Mouse (Mus musculus) Muller cell, postnatal 12 days (primary cell): ENCODE measurements around the gene Phf20.
"Not testable (repeated sequence)": the region's sequence is repeated elsewhere in the genome, so short reads cannot be mapped to it uniquely, and the experiment has no call there.

Experiments used
- DNase-seq: peaks from one replicate; pipeline ENCODE4 v3.0.0-alpha.2; 2015; ENCODE audit errors: inconsistent ontology term

Gene Phf20

DNA sequence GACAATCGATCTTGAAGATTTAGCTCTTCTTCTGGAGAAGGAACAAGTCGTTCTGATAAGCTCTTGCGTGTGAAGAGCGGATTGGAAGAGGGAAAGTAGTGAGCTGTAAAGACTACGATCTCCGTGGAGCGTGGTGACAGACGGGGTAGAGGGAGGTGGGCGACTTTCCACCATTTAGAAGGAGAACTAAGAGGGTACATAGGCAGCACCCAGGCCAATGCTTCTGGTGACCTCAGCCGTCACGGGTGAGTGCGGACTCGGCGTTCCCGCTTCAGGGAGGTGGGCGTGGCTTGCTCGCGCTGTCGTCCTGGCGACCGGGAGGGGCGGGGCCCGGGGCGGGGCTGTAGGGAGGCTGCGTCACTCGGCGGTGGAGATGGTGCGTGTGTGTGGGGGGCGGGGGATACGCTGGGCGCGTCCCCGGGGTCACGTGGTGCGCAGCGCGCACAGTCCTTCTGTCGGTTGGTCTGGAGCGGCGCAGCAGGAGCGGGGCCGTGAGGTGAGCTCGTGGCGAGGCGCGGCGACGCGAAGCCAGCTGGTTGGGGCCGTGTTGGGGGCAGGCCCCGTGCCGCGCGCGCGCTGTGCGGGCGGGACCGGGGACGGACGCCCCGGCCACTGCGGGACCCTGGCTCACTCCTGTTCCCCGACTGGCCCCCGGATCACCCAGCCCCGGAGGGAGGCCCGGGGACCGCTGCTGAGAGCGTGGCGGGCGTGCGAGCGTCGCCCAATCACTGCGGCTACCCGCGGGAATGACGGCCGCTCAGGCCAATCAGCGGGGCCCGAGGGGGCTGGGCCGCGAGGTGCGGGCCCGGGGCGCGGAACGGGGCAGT lies at the start of gene Phf20:
TSS of gene Phf20 (plus strand) at position 165 of the 827 bp plus-strand sequence.
- peak; percentile 99 for DNase-seq

DNA sequence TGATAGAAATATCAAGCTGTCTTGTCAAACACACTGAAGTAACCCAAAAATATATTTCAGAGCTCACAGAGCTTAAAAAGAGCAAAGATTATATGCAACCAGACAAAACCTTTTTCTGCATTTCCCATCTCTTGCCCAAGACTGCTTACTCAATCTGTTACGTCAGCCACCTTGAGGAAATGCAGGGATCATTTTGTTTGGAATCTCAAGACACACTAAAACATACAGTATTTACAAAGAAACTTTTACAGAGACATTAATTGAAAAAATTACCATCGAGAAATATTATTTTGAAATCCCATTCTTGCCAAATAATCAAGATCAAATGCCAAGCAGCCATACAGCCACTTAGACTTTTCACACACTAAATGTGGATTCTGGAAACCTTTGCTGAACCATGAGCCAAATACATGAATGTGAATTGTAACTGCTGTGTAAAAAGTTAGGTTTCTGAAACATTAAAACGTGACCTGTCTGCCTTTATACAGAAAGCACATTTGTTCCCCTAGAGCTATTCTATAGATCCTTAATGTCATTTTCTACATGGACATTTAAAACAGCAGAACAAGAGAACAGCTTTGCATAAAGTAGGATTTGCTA lies 48.9 kb upstream of the Phf20 start:
- no peak for DNase-seq

DNA sequence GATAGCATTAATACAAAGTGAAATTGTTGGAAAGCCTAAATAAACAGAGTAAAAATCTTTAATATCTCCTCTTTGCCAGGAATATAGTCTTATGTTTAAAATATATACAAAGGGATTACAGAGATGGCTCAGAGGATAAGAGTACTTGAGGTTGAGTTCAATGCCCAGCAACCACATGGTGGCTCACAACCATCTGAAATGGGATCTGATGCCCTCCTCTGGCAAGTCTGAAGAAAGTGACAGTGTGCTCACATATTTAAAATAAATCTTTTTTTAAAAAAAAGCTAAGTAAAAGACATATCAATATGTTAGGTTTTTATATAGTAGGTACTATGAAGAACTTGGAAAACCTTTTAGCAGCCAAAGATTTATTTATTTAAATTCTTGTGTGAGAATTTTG lies 44.7 kb upstream of the Phf20 start:
- DNase-seq, result no peak

DNA sequence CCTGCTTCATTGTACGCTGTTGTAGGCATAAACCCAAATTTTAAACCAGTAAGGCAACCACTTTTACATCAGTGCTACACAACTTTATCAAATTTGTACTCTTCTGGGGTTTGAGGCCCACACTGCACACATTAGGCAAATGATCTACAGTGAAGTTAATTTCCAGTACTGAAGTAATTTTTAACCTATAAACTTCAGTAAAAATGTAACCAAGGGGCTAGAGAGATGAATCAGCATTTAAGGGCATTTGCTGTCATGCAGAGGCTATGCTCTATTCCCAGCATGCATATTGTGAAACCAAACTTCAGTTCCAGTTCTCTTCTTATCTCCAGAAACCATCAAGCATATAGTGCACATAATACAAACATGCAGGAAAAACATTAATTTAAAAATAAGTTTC lies 30.8 kb upstream of the Phf20 start:
- DNase-seq, result no peak

DNA sequence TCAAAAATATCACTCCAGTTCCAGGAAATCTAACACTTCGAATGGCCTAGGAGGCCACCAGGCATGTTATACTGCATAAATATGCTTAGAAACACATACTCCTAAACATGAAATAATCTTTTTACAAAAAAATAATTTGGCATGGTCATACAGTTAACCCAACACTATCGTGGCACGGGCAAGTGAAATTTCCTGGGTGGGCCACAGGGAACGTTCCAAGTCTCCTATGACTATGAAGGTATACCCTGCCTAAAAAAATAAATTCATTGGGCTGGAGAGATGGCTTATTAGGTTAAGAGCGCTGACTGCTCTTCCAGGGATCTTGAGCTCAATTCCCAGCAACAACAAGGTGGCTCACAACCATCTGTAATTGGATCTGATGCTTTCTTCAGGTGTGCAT lies 29.7 kb upstream of the Phf20 start:
- DNase-seq, result no peak

DNA sequence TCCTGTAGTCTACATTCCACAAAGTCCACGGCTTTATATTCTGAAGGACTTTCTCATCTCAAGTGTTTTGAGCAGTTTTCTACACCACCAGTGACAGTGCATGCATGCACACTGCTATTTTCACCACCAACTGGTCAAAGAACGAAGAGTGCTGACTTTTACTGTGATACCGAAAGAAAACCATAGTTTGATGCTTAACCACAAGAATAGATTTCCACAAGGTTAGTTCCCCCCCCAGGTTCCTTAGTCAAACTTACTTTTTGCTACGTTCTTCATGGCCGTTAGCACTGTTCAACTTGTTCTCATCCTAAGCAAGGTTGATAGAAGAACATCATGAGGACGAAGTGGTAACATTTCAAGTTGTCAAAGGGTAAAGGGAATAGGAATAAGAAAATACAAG lies 19.2 kb upstream of the Phf20 start:
- DNase-seq, result no peak

DNA sequence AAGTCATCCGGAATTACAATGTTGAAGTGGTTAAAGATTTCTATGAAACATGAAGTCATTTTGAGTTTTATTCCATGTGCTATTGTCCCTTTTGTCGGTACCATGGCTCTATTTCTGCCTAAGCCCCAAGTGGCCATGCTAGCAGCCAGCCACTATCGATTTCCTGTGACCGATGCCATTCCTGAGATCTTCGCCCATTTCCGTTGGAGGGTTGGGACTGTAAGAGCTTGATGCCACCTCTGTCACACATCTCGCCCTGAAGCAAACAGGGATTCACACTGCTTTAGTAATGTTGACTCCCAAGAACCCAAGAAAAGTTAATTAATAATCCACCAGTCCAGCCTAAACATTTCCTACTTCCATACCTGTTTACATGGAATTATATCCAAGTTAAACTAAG lies 18.6 kb upstream of the Phf20 start:
- DNase-seq, result no peak

DNA sequence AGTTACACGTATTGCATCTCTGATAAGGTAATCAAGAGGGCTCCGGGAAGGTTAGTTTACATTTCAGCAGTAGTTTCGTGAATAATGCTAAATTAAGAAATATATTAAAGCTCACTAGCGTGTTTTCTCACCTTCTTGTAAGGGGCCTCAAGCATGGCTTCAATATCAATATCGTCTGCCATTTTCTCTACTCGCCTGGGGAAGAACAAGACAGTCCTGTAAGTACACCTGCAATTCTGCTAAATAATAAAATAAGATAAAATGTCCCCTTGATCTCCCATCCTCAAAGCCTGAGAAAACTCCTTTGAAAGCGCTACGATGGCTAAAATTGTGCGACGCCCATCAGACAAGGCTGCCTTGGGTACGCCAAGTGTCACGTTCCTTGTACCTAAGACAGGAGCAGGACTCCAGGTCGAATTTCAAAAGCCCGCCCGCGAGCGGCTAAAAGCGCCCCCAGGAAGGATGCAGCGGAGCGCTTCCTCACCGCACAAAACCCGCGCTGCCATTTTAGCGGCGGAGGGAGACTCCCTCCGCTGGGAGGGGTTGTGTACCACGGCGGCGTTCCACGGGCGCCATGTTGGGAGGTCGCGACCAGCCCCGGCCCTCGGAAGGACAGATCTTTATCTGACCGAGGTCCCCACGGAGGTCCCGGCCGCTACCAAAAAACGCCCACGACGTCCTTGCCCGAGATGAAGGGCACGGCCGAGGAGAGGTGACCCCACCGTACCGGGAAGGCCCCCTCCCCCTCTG lies 17.0 kb upstream of the Phf20 start:
- peak; percentile 83 for DNase-seq

DNA sequence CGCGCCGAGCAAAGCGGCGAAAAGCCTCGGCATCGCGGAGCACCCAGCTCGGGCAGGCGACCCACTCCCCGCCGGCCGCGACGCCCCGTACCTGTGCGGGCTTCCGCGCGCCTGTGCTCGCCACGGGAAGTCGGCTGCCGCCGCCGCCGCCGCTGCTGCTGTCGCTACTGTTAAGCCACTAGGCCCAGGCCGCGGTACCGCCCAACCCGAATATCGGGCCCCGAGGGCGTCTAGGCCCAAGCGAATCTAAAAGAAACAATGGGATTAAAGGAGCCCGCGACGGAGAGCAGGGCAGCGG lies 16.5 kb upstream of the Phf20 start:
- no peak for DNase-seq

DNA sequence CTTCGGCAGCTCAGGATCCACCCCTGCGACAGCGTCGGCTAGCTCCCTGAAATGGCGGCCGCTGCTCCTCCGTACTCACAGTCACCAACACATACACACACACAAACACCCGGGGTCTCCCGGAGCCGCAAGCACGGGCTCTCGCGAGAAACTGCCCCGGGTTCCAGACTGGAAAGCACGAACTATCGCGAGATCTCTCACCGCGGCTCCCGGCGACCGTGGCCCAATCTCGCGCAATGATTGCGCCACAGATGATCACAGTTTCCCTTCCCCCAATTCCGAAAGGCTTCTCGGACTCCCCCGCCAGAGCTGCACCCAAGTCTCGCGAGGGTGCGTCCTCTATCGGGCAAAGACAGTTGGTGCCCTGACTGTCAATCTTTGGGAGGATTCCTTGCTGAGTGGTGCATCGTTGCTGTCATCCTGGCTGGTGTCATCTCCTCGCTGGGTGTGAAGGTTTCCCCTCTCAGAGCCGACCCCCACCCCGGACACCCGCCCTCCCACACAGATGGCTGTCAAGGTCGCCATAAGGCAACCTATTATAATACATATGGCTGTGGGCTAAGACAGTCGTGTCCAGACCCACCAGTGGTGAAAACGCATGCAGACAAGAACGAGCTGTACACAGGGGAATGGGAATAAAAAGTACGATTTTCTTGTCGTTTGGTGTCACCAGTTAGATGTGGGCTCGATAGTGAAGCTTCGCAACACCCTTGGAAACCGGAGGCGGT lies 16.0 kb upstream of the Phf20 start, which contains the start of gene Rbm39:
TSS of gene Rbm39 (minus strand) at position 145 of the 728 bp plus-strand sequence.
- peak; percentile 100 for DNase-seq

DNA sequence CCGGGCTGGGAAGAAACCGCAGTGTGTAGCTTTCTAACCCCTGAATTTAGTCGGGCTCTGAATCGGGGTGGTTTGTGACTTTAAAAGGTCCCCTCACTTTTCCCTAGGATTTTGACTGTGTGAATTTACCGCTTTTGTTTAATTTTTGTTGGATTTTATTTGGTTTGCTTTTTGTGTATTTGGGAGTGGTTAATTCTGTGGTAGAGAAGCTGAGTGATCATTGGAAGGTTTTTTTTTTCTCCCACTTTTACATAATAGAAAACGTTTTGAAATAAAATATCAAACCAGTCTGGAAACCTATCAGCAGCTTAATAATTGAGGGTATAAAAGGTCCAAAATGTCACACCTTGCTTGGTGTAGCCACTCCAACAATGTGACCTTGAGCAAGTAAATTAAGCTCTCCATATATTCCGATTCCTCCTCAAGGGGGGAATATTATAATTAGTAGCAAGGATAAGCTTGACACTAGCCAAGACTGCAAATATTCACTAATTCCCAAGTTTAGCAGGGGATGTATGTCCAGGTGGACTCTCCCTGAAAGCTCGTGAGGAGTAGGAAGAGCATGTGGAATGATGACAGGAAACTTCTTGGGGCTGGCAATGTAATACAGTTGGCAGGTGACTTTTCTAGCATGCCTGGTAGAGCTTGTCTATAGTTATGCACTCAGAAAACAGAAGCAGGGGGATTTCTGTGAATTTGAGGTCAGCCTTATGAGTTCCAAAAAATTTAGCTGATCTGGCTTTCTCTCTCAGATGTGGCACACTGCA lies 15.3 kb upstream of the Phf20 start:
- DNase-seq, result no peak

DNA sequence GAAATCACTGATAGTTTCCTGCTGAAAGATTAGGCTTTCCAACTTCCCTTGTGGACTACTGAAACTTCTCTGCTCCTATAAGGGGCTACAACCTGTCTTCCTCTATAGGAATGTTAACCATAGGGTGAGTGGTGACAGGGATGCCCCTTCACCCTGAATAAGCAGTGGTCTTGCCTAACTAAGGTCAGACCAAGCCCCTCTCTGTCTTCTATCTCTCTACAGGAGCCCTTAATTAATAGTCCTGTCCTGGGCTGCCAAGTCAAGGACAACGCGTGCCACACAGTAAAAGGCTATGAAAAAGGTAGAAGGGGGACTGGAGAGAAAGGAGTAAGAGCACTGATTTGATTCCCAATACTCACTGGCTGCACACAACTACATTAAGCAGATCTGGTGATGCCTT lies 14.7 kb upstream of the Phf20 start:
- DNase-seq, result no peak

DNA sequence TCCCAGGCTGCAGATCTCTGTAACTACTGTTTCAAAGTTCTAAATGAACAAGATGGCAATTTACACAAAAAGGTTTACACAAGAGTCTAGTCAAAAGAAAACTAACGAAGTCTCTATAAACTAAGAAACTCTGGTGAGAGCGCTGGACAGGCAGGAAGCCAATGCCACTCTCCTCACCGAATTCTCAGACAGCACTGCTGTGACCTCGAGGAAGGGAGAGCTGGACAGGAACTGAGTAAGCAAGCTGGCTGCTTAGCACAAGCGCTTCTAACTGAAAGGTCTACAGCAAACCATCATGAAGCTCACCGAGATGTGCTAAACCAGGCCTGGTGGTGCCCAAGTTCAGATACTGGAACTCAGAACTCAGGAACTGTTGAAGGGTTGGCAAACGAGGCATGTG lies 7.0 kb upstream of the Phf20 start:
- DNase-seq, result not testable (repeated sequence)

DNA sequence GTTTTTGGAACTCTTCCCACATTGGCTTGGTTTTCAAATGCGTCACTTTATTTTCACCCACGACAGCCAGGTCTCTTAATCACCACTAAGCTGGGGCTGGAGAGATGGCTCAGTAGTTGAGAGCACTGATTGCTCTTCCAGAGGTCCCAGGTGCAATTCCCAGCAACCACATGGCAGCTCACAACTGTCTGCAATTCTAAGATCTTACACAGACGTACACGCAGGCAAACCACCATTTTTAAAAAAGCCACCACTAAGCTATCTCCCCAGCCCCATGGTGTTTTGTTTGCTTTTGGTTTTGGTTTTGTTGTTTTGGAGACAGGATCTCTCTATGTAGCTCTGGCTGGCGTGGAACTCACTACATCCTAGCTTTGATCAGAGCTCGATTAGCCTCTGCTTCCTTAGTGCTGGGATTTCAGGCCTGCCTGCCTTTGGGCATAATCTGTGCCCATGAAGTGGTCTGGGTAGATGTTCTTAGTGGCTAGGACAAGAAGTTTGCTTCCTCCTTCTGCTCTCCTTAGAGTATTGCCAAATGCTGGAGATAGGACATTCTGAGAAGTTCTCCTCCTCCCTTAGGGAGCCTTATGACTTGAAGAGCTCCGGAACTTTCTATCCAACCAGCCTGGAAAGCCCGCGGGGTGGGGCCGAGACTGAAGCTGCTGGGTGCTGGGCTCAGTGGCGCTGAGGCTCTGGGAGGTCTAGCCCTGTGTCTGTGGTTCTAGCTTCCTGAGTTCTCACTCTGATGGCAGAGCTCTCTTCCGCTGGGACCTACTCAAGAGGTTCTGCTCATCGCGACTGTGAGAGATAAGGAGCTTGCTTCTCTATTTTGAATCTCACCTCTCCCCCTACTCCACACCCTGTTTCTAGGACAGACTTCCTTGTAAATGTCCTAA lies 6.0 kb upstream of the Phf20 start:
- no peak for DNase-seq

DNA sequence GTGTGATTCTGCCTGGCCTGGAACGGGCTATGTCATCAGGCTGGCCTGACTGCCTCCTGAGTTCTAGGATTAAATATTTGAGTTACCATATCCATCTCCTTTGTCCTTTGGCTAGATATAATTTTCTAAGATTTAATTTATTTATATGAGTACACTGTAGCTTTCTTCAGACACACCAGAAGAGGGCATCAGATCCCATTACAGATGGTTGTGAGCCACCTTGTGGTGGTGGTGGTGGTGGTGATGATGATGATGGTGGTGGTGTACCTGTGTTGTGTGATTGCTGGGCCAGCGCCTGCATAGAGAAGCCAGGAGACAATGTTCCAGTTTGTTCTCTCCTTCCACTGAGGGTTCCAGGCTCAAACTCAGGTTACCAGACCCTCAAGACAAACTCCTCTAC lies 4.7 kb upstream of the Phf20 start:
- no peak for DNase-seq

DNA sequence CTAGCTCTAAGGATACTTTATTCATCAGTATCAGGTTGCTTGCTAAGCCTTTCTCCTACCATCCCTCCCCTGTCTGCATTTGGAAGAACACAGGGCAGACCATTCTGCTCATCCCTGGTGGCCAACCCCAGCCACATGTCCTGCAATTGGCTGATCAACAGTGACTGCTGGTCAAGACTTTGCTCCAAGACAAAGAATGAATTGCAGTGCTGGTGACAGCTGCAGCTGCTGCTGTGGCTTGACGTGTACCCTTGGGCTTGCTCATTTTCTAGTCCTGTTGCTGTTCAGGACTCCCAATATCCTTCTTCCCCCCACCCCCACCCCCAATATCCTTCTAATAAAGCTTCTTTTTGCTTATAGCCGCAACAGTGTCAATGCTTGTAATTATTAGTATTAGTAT lies 4.2 kb upstream of the Phf20 start:
- DNase-seq, result no peak

DNA sequence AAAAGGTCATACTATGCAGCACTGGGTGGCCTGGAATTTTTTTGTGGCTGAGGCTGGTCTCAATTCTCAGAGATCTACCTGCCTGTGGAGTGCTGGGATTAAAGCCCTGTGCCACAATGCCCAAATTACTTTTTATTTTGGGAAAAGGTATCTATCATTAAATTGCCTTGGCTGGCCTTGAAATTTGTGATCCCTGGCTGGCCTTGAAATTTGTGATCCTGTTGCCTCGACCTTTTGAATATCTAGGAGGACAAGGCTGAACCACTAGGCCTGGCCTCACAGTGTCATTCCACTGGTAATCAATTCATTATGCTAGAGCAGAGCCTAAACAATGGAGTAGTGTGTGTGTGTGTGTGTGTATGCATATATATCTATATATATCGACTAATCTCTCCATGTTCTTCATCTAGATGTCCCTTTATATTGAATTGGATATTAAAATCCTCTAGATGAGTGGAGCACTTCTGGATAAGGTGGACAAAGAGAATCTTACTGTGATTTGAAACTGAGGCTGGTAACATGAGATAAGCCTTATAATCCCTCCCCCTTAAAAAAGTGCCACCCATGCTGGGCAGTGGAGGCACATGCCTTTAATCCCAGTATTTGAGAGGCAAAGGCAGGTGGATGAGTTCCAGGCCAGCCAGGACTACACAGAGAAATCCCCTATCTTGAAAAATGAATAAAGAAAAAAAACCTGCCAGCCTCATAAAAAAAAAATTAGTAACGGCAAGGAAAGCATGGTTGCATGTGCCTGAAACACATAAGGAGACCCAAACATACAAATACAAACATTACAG lies 3.0 kb upstream of the Phf20 start:
- no peak for DNase-seq

DNA sequence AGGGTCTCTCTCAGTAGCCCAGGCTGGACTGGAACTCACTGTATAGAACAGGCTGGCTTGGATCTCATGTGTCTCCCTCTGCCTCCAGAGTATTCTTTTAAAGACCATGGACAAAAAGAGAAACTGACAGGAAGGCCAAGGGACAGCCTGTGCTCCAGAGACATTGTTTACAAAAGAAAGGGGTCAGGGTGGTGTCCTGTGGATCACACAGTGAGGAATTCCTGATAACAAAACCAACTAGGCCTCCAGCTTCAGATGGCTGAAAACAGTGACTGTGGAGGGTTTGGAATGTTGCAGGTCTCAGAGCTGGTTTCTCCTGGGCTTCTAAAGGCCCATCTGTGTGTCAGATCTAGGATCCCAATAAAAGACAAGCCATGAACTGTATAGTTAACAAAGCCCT lies 1.7 kb upstream of the Phf20 start:
- DNase-seq, result peak; percentile 33

DNA sequence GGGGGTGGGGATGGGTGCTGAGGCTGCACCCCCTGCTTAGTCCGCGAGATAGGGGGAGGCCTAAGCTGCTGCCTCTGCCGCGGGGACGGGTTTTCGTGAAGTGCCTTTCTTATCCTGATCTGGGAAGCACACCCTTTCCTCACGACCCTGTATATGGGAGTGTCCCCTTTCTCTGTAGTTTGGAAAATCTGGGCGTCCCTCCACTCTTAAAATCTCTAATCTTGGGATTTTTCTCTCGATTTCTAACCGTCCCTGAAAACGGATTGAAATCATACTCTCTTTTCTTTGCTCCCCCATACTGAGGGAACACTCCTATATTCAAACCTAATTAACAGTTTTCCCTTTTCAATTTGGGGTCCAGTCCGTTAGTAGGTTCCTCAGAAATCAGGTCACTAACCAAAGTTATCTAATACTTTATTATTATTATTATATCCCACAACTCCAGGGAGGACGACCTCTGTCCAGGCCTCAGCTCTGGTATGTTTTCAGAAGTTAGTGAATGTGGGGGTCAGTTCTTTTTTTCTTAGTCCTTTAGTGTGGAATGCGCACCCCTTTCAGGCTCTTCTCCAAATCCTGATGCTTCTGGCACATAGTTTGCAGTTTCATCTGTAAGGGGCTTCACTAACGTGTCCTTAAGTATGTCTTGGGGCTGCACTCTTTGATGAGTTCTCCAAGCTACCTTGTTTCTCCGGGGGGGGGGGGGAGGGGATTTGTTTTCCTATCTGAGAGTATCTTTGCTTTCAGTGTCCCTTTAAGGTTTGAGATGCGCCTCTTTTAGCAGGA lies 1.1 kb downstream of the Phf20 start:
- DNase-seq, result no peak
